8 mouse cellular contexts compared by ENCODE assay signal in genomic region chr12:102282763-102283482, GRCm38 (mm10). TPM values are rescaled to one million over a fixed set of nuclear protein-coding genes. Genes with fewer than 3 reads are reported as not detected.
DNase-seq lines count a peak whose midpoint lies in the region; ATAC-seq and TF ChIP-seq lines count a peak whose summit lies in the region.

Gene Rin3, plus strand, starts transcription at chr12:102283048.

- peak; percentile 26 for TF ChIP-seq CTCF in C2C12 (IDR thresholded peaks at IDR 0.05; ENCODE audit: control insufficient read depth, insufficient read depth, insufficient read length)

- peak within 1 kb of the TSS; percentile 52 for H3K27ac ChIP-seq in macrophage

- WGBS in macrophage (ENCODE audit: missing documents) = under 1% methylated on average over 69 of the region's 75 CpGs

- peak within 1 kb of the TSS; percentile 73 for H3ac ChIP-seq in C2C12 (ENCODE audit: control insufficient read depth, insufficient read length, low read depth)

- H3K27me3 ChIP-seq in C2C12 (ENCODE audit: control insufficient read depth, insufficient read depth, insufficient read length) = no peaks in the 10 kb centered on the region

- ATAC-seq in erythroid progenitor cell, adult 5-6 weeks (replicated peaks; ENCODE audit: low FRiP score, poor library complexity, severe bottlenecking) = no peak

- peaks cover 43% of the 10 kb centered on the region for H3K79me2 ChIP-seq in C2C12 (ENCODE audit: control insufficient read depth, insufficient read depth)
- H3K79me2 ChIP-seq in macrophage (ENCODE audit: inconsistent target) = peaks cover 44% of the 10 kb centered on the region

- H3K4me3 ChIP-seq in C2C12 (ENCODE audit: insufficient read depth, poor library complexity, severe bottlenecking) = peak within 1 kb of the TSS; percentile 38
- H3K4me3 ChIP-seq in macrophage (ENCODE audit: inconsistent target) = peak within 1 kb of the TSS; percentile 36

- H3K79me3 ChIP-seq in C2C12 (ENCODE audit: low read depth) = peaks cover 17% of the 10 kb centered on the region

- peak; percentile 50 for DNase-seq in ZHBTc4 (ENCODE audit: low read depth, low spot score)
- peak; percentile 72 for DNase-seq in heart, postnatal 10 days
- peak; percentile 86 for DNase-seq in kidney, postnatal 14 days
- DNase-seq in retina, postnatal 1 day = peak; percentile 78
- no peak for DNase-seq in frontal cortex, postnatal 25 days (ENCODE audit: low spot score in 2 of 2)

- H3K36me3 ChIP-seq in C2C12 (ENCODE audit: control insufficient read depth, insufficient read depth) = no peaks in the 10 kb centered on the region
- no peaks in the 10 kb centered on the region for H3K36me3 ChIP-seq in macrophage (ENCODE audit: inconsistent target)

- intact Hi-C loops in heart, postnatal 10 days (cut with DNase I) = no loop called here

TF ChIP-seq in C2C12, 6 proteins besides CTCF, POLR2A, EP300 and RAD21:
- no peak for TF ChIP-seq FOSL1 (IDR thresholded peaks at IDR 0.05; ENCODE audit: insufficient read depth, low read length, poor library complexity, severe bottlenecking)
- no peak for TF ChIP-seq USF1 (IDR thresholded peaks at IDR 0.05; ENCODE audit: low read depth)
- no peak for TF ChIP-seq MYOG (IDR thresholded peaks at IDR 0.05; ENCODE audit: control insufficient read depth, extremely low read depth, insufficient read length)
- TF ChIP-seq CEBPB (IDR thresholded peaks at IDR 0.05; ENCODE audit: low read depth) = no peak
- no peak for TF ChIP-seq MAX (IDR thresholded peaks at IDR 0.05)
- TF ChIP-seq MYOD1 (IDR thresholded peaks at IDR 0.05; ENCODE audit: control insufficient read depth, insufficient read length, low read depth) = no peak

RNA-seq across cellular contexts. Expression of gene Rin3, which starts in this region (rescaled TPM):
- 16.7 TPM for polyA plus RNA-seq in C2C12 (2012; fragmentation: generic; extraction: Trizol)
- total RNA-seq in erythroid progenitor cell, adult 5-6 weeks (2015; ENCODE audit: low replicate concordance) = 26.4 and 27.4 TPM in 2 replicates
- total RNA-seq in erythroid progenitor cell, adult 5-6 weeks (2017; ENCODE audit: low replicate concordance) = 5.4 and 12.9 TPM in 2 replicates
- total RNA-seq in heart, postnatal 10 days (2021) = 10 to 100 TPM; 21.2 to 27.4 TPM
- 100 to 1,000 TPM in 3 of 26 experiments, 10 to 100 TPM in 23; 34.4 to 231 (median 61.8) TPM for total RNA-seq in macrophage (2018; cell fraction: chromatin; rRNA removed)
- total RNA-seq in macrophage (2018; cell fraction: cytosol; rRNA removed) = 10 to 100 TPM; 12.5 to 32.2 (median 22.3) TPM
- 100 to 1,000 TPM in 1 of 26 experiments, 10 to 100 TPM in 25; 21.9 to 150 (median 35.1) TPM for total RNA-seq in macrophage (2018; cell fraction: nucleus; rRNA removed)
- polyA plus RNA-seq in macrophage (2018) = 10.7 to 30.3 TPM (median 26.2 TPM) in 3 replicates

Comparison
In these comparisons a context has a peak if more than half of its experiments do, and no peak if none do; other contexts are left out.
1. DNase-seq: peak in ZHBTc4 (single experiment), heart, postnatal 10 days (2 of 2), kidney, postnatal 14 days (single experiment) and retina, postnatal 1 day (single experiment); none in frontal cortex, postnatal 25 days (0 of 2).